Mouse (Mus musculus): Measurements from ENCODE around the gene St6galnac4.

- TF ChIP-seq CTCF (IDR thresholded peaks at IDR 0.05; ENCODE audit: control insufficient read depth, insufficient read depth, low read length) (no peak), POLR2A (IDR thresholded peaks at IDR 0.05; ENCODE audit: borderline replicate concordance, control insufficient read depth, low read depth, low read length) (no peak)
These were observed 39.2 kb downstream of the St6galnac4 start for GRCm38 (mm10) chr2:32625873-32626694.
